Mouse (Mus musculus) testis, postnatal 10 days (tissue): ENCODE results near the gene Sgf29.

Source experiments
- DNase-seq: peaks from one replicate; pipeline ENCODE4 v3.0.0; 2021; ENCODE audit warnings: low spot score

Gene Sgf29

DNA sequence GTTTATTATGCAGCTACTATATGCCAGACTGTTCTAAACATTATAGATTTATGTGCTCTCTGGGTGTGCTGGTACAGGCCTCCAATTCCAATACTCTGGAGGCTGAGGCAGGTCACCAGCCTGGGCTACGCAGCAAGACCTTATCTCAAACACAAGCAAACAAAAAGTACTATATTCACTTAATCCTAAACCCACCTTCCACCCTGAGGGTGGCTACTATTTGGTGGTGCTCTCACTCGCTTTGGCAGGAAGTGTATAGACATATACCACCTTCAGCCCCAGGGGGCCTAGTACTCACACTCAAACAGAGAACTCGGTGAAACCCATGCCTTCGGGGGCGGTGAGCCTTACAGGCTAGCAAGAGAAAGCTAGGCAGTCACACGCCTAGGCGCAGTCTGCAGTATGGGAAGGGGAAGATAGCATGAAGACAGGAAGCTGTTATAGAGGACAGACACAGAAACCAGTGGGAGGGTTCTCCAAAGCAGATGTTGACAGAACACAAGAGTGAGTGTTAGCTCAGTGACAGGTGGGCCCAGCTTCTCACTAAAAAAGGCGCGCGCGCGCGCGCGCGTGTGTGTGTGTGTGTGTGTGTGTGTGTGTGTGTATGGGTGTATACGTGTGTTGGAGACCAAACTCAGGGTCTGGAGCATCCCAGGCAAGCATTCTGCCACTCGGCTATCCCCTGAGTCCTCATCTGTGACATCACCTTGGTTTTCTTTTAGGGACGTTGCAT lies 58.5 kb downstream of the Sgf29 start, which contains the start of gene Coro1a:
TSS of gene Coro1a (minus strand) at position 346 of the 733 bp plus-strand sequence.
- DNase-seq = no peak

DNA sequence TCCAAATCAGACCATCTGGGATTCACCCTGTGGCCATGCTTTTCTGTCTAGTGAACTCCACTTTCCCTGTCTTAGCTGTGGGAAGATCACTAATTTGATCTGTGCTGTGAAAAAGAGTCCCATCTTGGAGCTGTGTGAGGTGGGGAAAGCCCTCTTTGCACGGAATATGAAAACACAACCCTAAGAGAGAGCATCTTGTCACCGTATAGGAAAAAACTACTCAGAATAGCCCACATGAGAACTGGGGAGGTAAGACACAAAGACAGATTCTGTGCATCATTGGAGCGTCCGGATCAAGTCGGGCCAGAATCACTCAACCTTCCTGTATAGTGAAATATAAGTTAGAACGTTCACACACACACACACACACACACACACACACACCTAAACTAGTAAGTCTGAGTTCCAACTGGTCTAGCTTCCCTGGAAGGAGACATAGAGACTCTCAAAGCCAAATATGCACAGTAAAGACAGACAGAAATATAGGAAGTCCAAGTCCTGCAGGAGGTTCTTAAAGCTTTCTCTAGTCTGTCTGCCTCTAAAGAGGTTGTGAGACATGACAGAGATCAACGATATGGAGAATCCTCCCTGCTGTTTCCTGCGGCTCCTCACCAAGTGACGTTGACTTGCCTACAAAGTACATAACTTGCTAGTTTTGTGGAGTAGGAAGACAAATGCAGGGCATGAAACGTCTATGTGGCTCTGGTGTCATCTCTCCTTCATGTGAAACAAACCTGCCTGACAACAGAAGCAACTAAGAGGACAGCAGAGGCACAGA lies 59.3 kb downstream of the Sgf29 start:
- DNase-seq = no peak

DNA sequence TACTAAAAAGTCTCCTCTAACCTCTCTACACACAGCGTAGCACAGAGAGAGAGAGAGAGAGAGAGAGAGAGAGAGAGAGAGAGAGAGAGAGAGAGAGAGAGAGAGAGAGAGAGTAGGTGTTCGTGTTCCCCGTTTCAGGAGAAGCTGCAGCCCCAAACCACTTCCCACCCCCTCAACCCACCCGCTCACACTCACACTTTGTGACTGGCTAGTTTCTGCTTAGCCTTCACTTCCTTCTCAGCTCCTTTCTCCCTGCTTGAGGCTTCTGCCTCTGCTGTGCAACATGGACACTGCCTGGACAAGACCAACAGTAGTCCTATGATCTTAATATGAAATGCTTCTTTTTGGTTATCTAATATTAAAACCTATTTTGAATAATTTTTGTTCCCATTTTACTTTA lies 61.2 kb downstream of the Sgf29 start:
- DNase-seq = no peak

DNA sequence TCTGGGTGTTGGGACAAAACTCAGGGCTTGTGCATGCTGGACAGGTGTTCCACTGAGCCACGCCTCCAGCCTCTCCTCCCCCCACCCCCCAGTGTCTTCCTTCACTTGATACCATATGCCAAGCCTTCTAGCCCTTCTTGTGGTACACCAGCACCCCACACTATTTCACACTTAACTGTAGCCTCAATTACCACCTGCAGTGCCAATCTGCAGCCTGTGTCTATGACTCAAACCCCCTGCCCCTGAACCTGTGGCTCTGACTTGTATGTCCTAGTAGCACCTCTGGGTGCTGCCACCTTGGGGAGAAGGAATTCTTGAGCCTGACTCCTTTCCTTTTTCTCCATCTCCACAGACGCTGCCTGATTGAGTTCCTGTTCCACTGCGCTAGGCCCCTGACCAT lies 62.8 kb downstream of the Sgf29 start:
- DNase-seq = no peak

DNA sequence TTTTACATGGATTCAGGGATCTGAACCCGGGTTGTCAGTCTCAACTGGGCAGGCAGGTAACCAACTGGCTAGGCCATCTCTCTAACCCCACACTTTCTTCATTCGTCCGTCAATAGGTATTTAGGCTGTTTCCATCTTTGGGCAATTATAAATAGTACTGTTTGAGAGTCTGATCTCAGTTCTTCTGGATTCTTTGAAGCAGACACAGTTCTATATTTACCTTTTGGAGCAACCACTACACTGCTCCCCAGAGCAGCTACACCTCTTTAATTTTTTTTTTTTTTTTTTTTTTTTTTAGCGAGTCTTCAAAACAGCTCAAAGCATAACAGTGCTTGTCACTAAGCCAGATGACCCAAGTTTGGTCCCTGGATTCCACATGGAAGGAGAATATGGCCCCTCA lies 66.6 kb downstream of the Sgf29 start:
- no peak for DNase-seq

DNA sequence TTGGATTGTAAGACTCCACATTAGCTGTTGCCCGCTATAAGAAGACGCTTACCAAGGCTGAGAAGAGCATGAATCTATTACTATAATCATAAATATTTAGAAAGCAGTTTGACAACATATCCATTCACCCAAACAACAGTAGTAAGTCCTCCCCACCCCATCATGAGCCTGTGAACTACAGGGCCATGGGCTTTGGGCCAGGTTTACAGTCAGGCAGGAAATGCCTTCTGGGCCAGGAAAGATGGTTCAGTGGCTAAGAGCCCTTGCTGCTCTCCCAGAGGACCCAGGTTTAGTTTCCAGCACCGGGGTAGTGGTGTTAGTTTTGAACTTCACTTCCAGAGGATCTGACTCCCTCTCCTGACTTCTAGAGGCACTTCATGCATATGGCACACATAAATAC lies 68.5 kb downstream of the Sgf29 start:
- DNase-seq = no peak

DNA sequence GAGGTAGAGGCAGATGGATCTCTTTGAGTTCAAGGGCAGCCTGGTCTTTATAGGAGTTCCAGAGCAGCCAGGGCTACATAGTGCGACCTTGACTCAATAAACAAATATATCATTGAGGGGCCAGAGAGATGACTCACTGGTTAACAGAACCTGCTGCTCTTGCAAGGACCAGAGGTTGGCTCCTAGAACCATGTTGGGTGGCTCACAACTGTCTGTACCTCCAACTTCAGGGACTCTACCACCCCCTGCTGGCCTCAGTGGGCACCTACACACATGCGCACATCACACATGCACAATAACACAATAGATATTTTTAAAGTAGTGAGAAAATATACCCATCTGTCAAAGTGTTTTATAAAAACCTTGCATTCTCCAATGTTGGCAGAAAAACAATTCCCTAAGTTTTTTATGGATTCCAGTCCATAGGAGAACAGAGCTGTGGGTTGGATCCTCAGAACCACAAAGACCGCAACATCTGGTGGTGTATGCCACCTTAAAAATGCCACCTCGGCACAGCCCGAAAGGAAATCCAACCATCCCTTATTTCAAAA lies 69.8 kb downstream of the Sgf29 start:
- no peak for DNase-seq

DNA sequence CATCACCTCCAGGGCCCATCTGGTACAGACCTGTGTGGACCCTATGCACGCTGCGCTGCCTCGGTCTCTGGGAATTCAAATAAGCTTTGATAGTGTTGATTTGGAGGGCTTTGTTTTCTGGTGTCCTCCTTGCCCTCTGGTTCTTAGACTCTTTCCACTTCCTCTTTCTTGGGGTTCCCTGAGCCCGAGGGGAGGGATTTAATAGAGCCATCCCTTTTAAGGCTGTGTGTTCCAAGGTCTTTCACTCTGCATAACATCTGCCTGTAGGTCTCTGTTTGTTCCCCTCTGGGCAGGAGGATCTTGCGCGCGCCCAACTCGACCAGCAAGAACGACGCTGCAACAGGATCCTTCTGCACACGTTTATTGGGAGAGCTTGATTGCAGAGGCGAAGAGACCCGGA lies 72.5 kb downstream of the Sgf29 start:
- no peak for DNase-seq
